Mouse (Mus musculus): Measurements from ENCODE around the gene Tbc1d17. TPM values are rescaled to one million over a fixed set of nuclear protein-coding genes. Genes with fewer than 3 reads are reported as not detected.
A peak's percentile ranks its signal among the peaks of the same experiment; 100 is the strongest.
"Not testable (repeated sequence)": the region's sequence is repeated elsewhere in the genome, so short reads cannot be mapped to it uniquely, and the experiment has no call there.

Tbc1d17 gene
- polyA plus RNA-seq, 1 experiment from 2014 or later: 65.3 TPM

DNA sequence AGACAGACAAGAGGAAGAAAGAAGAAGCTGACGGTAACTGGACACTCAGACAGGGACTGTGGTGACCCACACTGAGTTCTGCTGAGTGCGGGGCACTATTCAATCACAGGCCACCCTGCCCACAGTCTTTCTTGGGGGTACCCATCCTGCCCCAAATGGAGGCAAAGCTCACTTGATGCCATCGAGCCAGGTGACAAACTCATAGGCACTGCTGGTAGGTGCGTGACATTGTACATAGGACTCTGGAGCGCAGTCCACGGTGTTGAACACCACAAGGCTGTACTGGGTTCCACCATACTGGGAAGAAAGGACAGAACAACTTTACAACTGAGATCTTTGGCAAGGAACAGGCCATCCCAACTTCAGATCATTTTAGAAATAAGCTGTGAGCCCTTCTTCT is 42.7 kb upstream of the Tbc1d17 start:
- peak overlapping the region; percentile 89 for H3K9ac ChIP-seq (ENCODE audit: low read depth, low read length)
- 17% methylated on average over 6 of the region's 6 CpGs for WGBS
- peak overlapping the region; percentile 86 for H3K4me3 ChIP-seq (ENCODE audit: low read length)
- H3K4me1 ChIP-seq (ENCODE audit: control insufficient read depth, insufficient read depth, low read length): peaks cover 23% of the 10 kb centered on the region
- peaks cover 22% of the 10 kb centered on the region; the same call in 1 of the 2 replicates for H3K36me3 ChIP-seq (ENCODE audit: control insufficient read depth, insufficient read depth, low read length)
- H3K27ac ChIP-seq (ENCODE audit: low read depth, low read length): peak overlapping the region; percentile 92
- peak overlapping the region; percentile 73 for H3K4me2 ChIP-seq (replicated peaks; ENCODE audit: low read depth, low read length)
- no peak for ATAC-seq (ENCODE audit: low FRiP score, low TSS enrichment)
- no peaks in the 10 kb centered on the region for H3K27me3 ChIP-seq (ENCODE audit: control insufficient read depth, insufficient read depth, low read length)
- no peaks in the 10 kb centered on the region for H3K9me3 ChIP-seq (ENCODE audit: control insufficient read depth, low read length)

DNA sequence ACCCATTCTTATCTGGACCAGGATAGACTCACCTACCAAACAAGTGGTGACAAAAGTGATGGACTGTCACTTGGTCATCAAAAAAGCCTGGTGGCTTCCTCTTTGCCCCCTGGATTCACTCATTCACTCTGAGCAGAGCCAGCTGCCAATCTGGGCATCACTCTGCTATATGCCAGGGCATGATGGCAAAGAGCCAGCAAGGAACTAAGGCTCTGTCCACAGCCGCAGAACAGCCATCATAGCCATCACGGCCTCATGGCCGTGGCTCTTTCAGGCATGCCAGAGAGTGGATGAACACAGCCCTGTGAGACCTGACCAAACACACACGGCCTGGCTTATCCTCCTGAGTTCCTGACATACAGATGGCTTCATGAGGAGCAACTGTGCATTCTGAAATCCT is 41.9 kb upstream of the Tbc1d17 start:
- Histone ChIP-seq H3K9me3 (ENCODE audit: control insufficient read depth, low read length) (no peaks in the 10 kb centered on the region), H3K27me3 (ENCODE audit: control insufficient read depth, insufficient read depth, low read length) (no peaks in the 10 kb centered on the region), H3K4me1 (ENCODE audit: control insufficient read depth, insufficient read depth, low read length) (peaks cover 21% of the 10 kb centered on the region), H3K27ac (ENCODE audit: low read depth, low read length) (no peak overlapping the region), H3K4me3 (ENCODE audit: low read length) (peak overlapping the region; percentile 86; the same call in 1 of the 2 replicates), H3K9ac (ENCODE audit: low read depth, low read length) (peak overlapping the region; percentile 89; the same call in 1 of the 2 replicates), H3K4me2 (replicated peaks; ENCODE audit: low read depth, low read length) (peak overlapping the region; percentile 73), H3K36me3 (ENCODE audit: control insufficient read depth, insufficient read depth, low read length) (peaks cover 30% of the 10 kb centered on the region; the same call in 1 of the 2 replicates)
- ATAC-seq (ENCODE audit: low FRiP score, low TSS enrichment): no peak
- 90% methylated on average over 4 of the region's 4 CpGs for WGBS

DNA sequence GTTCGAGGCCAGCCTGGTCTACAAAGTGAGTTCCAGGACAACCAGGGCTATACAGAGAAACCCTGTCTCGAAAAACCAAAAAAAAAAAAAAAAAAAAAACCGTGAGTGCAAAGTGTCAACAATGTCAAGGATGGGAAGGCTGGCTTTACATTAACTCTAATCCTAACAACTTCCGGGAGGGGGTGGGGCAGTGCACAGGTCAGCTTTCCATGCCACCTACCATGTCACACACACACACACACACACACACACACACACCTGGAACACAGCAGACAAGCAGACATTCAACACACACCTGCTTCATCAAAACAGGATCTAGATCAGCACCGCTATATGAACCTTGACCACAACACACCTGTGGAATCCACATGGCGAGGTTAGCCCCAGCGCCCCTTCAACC is 41.3 kb upstream of the Tbc1d17 start:
- 80% methylated on average over 6 of the region's 7 CpGs for WGBS

DNA sequence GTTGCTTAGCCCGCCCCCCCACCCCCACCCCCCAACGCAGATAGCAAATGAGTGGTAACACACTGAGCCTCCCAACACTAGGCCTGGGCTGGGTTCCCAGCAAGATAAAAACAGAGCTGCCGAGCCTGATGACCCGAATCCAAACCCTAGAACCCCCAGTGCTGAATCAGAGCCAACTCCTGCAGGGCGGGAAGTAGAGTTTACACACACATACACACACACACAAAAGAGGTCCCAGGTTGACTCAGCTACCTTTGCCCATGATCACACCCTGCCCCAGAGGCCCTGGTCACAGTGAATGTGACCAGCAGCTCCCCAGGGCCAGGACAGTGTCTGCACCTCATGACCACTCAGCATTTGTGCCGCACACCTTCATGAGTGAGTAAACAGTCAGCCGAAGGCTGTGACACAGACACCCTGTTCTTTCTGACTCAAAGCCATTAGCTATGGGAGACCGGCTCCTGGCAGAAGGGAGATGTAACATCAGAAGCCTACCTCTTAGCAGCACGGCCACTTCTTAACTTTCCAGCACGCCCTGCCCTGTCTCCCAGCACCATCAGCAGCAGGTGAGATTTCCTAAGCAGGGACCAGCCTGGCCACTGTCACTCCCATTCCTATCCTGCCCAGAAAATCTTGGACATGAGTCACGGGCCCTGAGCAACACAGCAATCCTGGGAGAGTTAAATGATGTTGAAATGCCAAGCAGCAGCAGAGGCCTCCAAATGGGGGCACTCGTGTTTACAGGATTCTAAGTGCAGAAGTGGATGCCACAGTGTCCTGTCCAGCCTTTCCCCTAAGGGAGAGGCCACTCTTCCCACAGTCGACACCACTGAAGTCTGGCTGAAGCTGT is 39.6 kb upstream of the Tbc1d17 start:
- no peak overlapping the region for H3K9ac ChIP-seq (ENCODE audit: low read depth, low read length)
- 89% methylated on average over 13 of the region's 13 CpGs for WGBS
- H3K4me1 ChIP-seq (ENCODE audit: control insufficient read depth, insufficient read depth, low read length): peaks cover 14% of the 10 kb centered on the region
- no peaks in the 10 kb centered on the region for H3K9me3 ChIP-seq (ENCODE audit: control insufficient read depth, low read length)
- no peak overlapping the region for H3K27ac ChIP-seq (ENCODE audit: low read depth, low read length)
- no peak for ATAC-seq (ENCODE audit: low FRiP score, low TSS enrichment)
- no peak overlapping the region for H3K4me2 ChIP-seq (replicated peaks; ENCODE audit: low read depth, low read length)
- H3K27me3 ChIP-seq (ENCODE audit: control insufficient read depth, insufficient read depth, low read length): no peaks in the 10 kb centered on the region
- H3K4me3 ChIP-seq (ENCODE audit: low read length): no peak overlapping the region
- H3K36me3 ChIP-seq (ENCODE audit: control insufficient read depth, insufficient read depth, low read length): peaks cover 49% of the 10 kb centered on the region

More for the DNA sequence above, 41.3 kb upstream of the Tbc1d17 start:
- Histone ChIP-seq H3K9me3 (ENCODE audit: control insufficient read depth, low read length) (no peaks in the 10 kb centered on the region), H3K27me3 (ENCODE audit: control insufficient read depth, insufficient read depth, low read length) (no peaks in the 10 kb centered on the region), H3K4me3 (ENCODE audit: low read length) (no peak overlapping the region), H3K4me1 (ENCODE audit: control insufficient read depth, insufficient read depth, low read length) (peaks cover 18% of the 10 kb centered on the region), H3K9ac (ENCODE audit: low read depth, low read length) (no peak overlapping the region), H3K27ac (ENCODE audit: low read depth, low read length) (no peak overlapping the region), H3K36me3 (ENCODE audit: control insufficient read depth, insufficient read depth, low read length) (peaks cover 35% of the 10 kb centered on the region), H3K4me2 (replicated peaks; ENCODE audit: low read depth, low read length) (no peak overlapping the region; the same call in 1 of the 2 replicates)
- ATAC-seq (ENCODE audit: low FRiP score, low TSS enrichment): no peak

DNA sequence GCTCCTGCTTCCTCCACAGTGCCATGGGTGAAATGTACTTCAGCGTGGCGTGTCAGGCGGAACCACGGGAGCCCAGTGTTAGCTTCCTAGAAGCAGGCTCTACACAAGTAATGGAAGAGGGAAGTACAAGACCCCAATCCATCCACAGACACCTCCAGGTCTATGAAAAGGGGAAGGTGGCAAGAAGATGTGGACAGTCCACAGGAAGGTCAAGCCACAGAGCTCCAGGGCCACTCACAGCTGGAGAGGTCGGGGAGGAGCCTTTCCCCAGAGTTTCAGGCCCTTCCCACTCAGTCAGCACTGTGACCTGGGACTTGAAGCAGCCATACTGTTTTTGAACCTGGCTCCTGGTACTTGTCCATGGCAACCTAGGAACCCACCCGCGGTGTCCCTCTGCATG is 38.1 kb upstream of the Tbc1d17 start:
- no peak overlapping the region for H3K9ac ChIP-seq (ENCODE audit: low read depth, low read length)
- WGBS: 80% methylated on average over 7 of the region's 7 CpGs

DNA sequence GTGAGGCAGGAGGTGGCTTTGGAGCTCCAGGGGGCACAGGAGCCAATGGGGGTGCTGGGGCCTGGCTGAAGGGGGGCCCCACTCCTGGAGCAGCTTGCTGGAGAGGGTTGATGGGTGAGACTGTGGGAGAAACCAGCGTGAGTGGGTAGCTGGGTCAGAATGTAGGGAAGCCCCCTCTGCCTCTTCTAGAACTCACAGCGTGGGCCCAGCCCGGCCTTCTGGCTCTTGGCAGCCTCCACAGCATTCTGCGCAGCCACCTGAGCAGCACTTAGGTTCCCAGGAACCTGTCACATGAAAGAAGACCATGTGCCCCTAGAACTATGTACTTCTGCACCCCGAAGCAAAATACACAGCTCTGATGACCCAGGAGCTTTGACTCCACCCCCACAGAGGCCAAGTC is 35.8 kb upstream of the Tbc1d17 start:
- no peaks in the 10 kb centered on the region for H3K9me3 ChIP-seq (ENCODE audit: control insufficient read depth, low read length)
- H3K4me2 ChIP-seq (replicated peaks; ENCODE audit: low read depth, low read length): no peak overlapping the region
- WGBS: 96% methylated on average over 5 of the region's 5 CpGs
- no peaks in the 10 kb centered on the region for H3K27me3 ChIP-seq (ENCODE audit: control insufficient read depth, insufficient read depth, low read length)
- H3K27ac ChIP-seq (ENCODE audit: low read depth, low read length): no peak overlapping the region
- H3K9ac ChIP-seq (ENCODE audit: low read depth, low read length): no peak overlapping the region
- no peak overlapping the region for H3K4me3 ChIP-seq (ENCODE audit: low read length)
- H3K36me3 ChIP-seq (ENCODE audit: control insufficient read depth, insufficient read depth, low read length): peaks cover 84% of the 10 kb centered on the region
- no peak for ATAC-seq (ENCODE audit: low FRiP score, low TSS enrichment)
- H3K4me1 ChIP-seq (ENCODE audit: control insufficient read depth, insufficient read depth, low read length): no peaks in the 10 kb centered on the region

More for the DNA sequence above, 38.1 kb upstream of the Tbc1d17 start:
- Histone ChIP-seq H3K27ac (ENCODE audit: low read depth, low read length) (no peak overlapping the region), H3K36me3 (ENCODE audit: control insufficient read depth, insufficient read depth, low read length) (peaks cover 62% of the 10 kb centered on the region), H3K4me1 (ENCODE audit: control insufficient read depth, insufficient read depth, low read length) (peaks cover 14% of the 10 kb centered on the region), H3K4me2 (replicated peaks; ENCODE audit: low read depth, low read length) (no peak overlapping the region), H3K27me3 (ENCODE audit: control insufficient read depth, insufficient read depth, low read length) (no peaks in the 10 kb centered on the region), H3K4me3 (ENCODE audit: low read length) (no peak overlapping the region), H3K9me3 (ENCODE audit: control insufficient read depth, low read length) (no peaks in the 10 kb centered on the region)
- ATAC-seq (ENCODE audit: low FRiP score, low TSS enrichment): no peak

DNA sequence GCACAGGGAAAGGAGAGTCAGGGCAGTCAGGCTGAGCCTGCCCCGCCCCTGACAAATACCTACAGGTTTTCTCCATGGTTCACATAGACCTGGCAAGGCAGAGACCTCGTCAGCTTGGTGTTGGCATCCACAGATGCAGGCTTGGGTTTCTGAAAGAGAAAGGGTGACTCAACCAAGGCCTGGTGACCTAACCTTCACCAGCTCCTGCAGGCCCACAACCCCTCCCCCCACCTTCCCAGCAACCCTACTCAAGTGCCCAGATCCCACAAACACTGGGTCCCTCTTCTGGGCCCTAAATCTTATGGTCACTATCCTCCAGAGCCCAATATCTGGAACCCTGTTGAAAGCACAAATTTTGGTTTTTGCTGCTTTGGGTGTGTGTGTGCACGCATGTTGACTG is 34.2 kb upstream of the Tbc1d17 start:
- Histone ChIP-seq H3K27me3 (ENCODE audit: control insufficient read depth, insufficient read depth, low read length) (no peaks in the 10 kb centered on the region), H3K9me3 (ENCODE audit: control insufficient read depth, low read length) (no peaks in the 10 kb centered on the region), H3K27ac (ENCODE audit: low read depth, low read length) (no peak overlapping the region), H3K4me1 (ENCODE audit: control insufficient read depth, insufficient read depth, low read length) (no peaks in the 10 kb centered on the region), H3K9ac (ENCODE audit: low read depth, low read length) (no peak overlapping the region), H3K36me3 (ENCODE audit: control insufficient read depth, insufficient read depth, low read length) (peaks cover 86% of the 10 kb centered on the region), H3K4me2 (replicated peaks; ENCODE audit: low read depth, low read length) (no peak overlapping the region), H3K4me3 (ENCODE audit: low read length) (no peak overlapping the region)
- WGBS: 91% methylated on average over 3 of the region's 3 CpGs
- no peak for ATAC-seq (ENCODE audit: low FRiP score, low TSS enrichment)

DNA sequence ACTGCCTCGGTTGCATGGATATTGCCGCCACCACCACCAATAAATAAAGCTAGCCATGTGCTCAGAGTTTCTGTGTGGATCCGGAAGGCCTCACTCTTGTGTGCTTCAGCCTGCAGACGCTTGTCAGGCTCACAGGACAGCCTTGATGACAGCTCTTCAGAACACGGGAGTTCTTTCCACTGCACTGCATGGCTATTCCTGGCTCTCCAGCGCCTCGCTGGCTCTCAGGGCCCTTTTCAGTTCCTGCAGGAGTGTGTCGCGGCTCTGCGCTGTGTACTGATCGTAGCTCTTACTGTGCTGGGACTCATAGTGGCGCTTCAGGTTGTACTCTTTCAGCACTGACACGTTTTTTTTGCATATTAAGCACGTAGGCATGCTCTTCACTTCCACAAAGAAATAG is 29.0 kb upstream of the Tbc1d17 start:
- 92% methylated on average over 14 of the region's 14 CpGs for WGBS
- H3K4me1 ChIP-seq (ENCODE audit: control insufficient read depth, insufficient read depth, low read length): peaks cover 4% of the 10 kb centered on the region; the same call in 1 of the 2 replicates
- ATAC-seq (ENCODE audit: low FRiP score, low TSS enrichment): no peak

DNA sequence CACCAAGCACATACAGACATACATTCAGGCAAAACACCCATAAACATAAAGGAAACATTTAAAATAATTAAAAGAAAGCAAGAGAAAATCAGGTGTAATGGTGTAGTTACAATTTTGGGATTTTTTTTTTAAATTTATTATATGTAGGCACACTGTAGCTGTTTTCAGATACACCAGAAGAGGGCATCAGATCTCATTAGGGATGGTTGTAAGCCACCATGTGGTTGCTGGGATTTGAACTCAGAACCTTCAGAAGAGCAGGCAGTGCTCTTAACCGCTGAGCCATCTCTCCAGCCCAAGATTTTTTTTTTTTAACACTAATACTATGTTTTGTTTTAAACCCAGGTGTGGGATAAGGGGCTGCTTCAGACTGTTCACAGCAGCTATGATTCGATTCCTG is 22.9 kb upstream of the Tbc1d17 start:
- peaks cover 25% of the 10 kb centered on the region for H3K4me1 ChIP-seq (ENCODE audit: control insufficient read depth, insufficient read depth, low read length)

More for the DNA sequence above, 29.0 kb upstream of the Tbc1d17 start:
- Histone ChIP-seq H3K27me3 (ENCODE audit: control insufficient read depth, insufficient read depth, low read length) (no peaks in the 10 kb centered on the region), H3K9me3 (ENCODE audit: control insufficient read depth, low read length) (no peaks in the 10 kb centered on the region), H3K36me3 (ENCODE audit: control insufficient read depth, insufficient read depth, low read length) (peaks cover 70% of the 10 kb centered on the region), H3K9ac (ENCODE audit: low read depth, low read length) (no peak overlapping the region), H3K4me2 (replicated peaks; ENCODE audit: low read depth, low read length) (no peak overlapping the region), H3K27ac (ENCODE audit: low read depth, low read length) (no peak overlapping the region), H3K4me3 (ENCODE audit: low read length) (no peak overlapping the region)

More for the DNA sequence above, 22.9 kb upstream of the Tbc1d17 start:
- not testable (repeated sequence) for H3K9ac ChIP-seq (ENCODE audit: low read depth, low read length); H3K4me3 ChIP-seq (ENCODE audit: low read length); H3K4me2 ChIP-seq (replicated peaks; ENCODE audit: low read depth, low read length); H3K9me3 ChIP-seq (ENCODE audit: control insufficient read depth, low read length); H3K27me3 ChIP-seq (ENCODE audit: control insufficient read depth, insufficient read depth, low read length); H3K27ac ChIP-seq (ENCODE audit: low read depth, low read length); ATAC-seq (ENCODE audit: low FRiP score, low TSS enrichment)
- H3K36me3 ChIP-seq (ENCODE audit: control insufficient read depth, insufficient read depth, low read length): peaks cover 15% of the 10 kb centered on the region
- 86% methylated on average over 2 of the region's 2 CpGs for WGBS
